Mouse (Mus musculus): ENCODE measurements around the gene Mpv17. TPM values are rescaled to one million over a fixed set of nuclear protein-coding genes. Genes with fewer than 3 reads are reported as not detected.
A peak's percentile ranks its signal among the peaks of the same experiment; 100 is the strongest.

Gene Mpv17
- polyA plus RNA-seq, 1 experiment, result 55.8 TPM

- no peaks in the 10 kb centered on the region for H3K36me3 ChIP-seq (ENCODE audit: control insufficient read depth, insufficient read depth, low read length)
- H3K27ac ChIP-seq (ENCODE audit: control insufficient read depth, insufficient read depth, low read length), result no peak overlapping the region
- H3K4me3 ChIP-seq (ENCODE audit: control insufficient read depth, insufficient read depth, low read length), result peak overlapping the region; percentile 34
- DNase-seq, result peak; percentile 40
- peaks cover 31% of the 10 kb centered on the region for H3K4me1 ChIP-seq (replicated peaks; ENCODE audit: control insufficient read depth, insufficient read depth, low read length)
- WGBS, result 1% methylated on average over 59 of the region's 59 CpGs
- peaks cover 30% of the 10 kb centered on the region for H3K27me3 ChIP-seq (ENCODE audit: control insufficient read depth, insufficient read depth, low read length)
- TF ChIP-seq POLR2A (IDR thresholded peaks at IDR 0.05; ENCODE audit: control insufficient read depth, extremely low read depth, insufficient read depth, low read length, poor library complexity), result no peak
- no peak for TF ChIP-seq CTCF (IDR thresholded peaks at IDR 0.05; ENCODE audit: borderline replicate concordance, control insufficient read depth, extremely low read depth, insufficient read depth, low read length, poor library complexity)
Measured at GRCm38 (mm10) chr5:31094799-31095691, 59.0 kb downstream of the Mpv17 start.

DNA sequence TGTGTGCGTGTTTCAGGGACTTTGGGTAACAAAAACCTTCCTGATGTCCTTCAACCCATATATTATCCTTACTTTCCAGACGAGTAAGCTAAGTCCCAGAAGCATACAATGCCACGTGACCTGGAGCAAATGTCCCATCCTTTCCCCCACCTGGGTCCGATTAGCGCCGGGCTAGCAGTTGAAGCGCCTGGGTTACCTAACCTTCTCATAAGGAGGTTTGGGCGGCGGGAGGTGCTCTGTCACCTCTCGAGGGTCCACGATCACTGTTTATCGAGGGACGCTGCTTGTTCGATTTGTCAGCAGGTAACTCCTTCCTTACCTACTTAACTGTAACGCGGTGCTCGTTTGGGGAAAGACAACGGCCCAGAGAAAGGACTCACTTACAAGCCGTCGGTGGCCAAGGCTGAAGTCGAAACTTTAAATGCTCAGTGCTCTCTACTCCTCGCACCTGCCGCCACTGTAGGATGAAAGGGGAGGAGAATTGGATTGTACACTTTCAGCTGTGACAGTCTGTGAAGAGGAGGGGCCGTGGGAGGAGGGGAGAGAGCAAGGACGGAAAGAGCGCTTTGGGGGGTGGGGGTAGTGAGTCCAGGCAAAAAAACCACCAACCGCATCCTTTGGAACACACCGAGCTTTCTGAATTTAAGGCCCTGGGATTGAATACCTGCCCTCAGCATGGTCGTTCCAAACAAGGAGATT is 59.8 kb downstream of the Mpv17 start:
- DNase-seq, result peak; percentile 35
- WGBS, result 3% methylated on average over 29 of the region's 29 CpGs
- no peaks in the 10 kb centered on the region for H3K36me3 ChIP-seq (ENCODE audit: control insufficient read depth, insufficient read depth, low read length)
- H3K4me3 ChIP-seq (ENCODE audit: control insufficient read depth, insufficient read depth, low read length), result peak overlapping the region; percentile 34
- peaks cover 30% of the 10 kb centered on the region for H3K27me3 ChIP-seq (ENCODE audit: control insufficient read depth, insufficient read depth, low read length)
- peaks cover 31% of the 10 kb centered on the region for H3K4me1 ChIP-seq (replicated peaks; ENCODE audit: control insufficient read depth, insufficient read depth, low read length)
- TF ChIP-seq POLR2A (IDR thresholded peaks at IDR 0.05; ENCODE audit: control insufficient read depth, extremely low read depth, insufficient read depth, low read length, poor library complexity), result no peak
- TF ChIP-seq CTCF (IDR thresholded peaks at IDR 0.05; ENCODE audit: borderline replicate concordance, control insufficient read depth, extremely low read depth, insufficient read depth, low read length, poor library complexity), result no peak
- no peak overlapping the region for H3K27ac ChIP-seq (ENCODE audit: control insufficient read depth, insufficient read depth, low read length)

- H3K27me3 ChIP-seq (ENCODE audit: control insufficient read depth, insufficient read depth, low read length), result peaks cover 30% of the 10 kb centered on the region
- no peak for TF ChIP-seq POLR2A (IDR thresholded peaks at IDR 0.05; ENCODE audit: control insufficient read depth, extremely low read depth, insufficient read depth, low read length, poor library complexity)
- TF ChIP-seq CTCF (IDR thresholded peaks at IDR 0.05; ENCODE audit: borderline replicate concordance, control insufficient read depth, extremely low read depth, insufficient read depth, low read length, poor library complexity), result no peak
- peak overlapping the region; percentile 39 for H3K4me3 ChIP-seq (ENCODE audit: control insufficient read depth, insufficient read depth, low read length)
- H3K36me3 ChIP-seq (ENCODE audit: control insufficient read depth, insufficient read depth, low read length), result no peaks in the 10 kb centered on the region
- H3K4me1 ChIP-seq (replicated peaks; ENCODE audit: control insufficient read depth, insufficient read depth, low read length), result peaks cover 31% of the 10 kb centered on the region
- peak; percentile 57 for DNase-seq
- 3% methylated on average over 51 of the region's 54 CpGs for WGBS
- no peak overlapping the region for H3K27ac ChIP-seq (ENCODE audit: control insufficient read depth, insufficient read depth, low read length)
Measured at GRCm38 (mm10) chr5:31093151-31094041, 60.7 kb downstream of the Mpv17 start.

- WGBS, result 8% methylated on average over 52 of the region's 53 CpGs
- DNase-seq, result no peak
- no peak overlapping the region for H3K27ac ChIP-seq (ENCODE audit: control insufficient read depth, insufficient read depth, low read length)
- TF ChIP-seq CTCF (IDR thresholded peaks at IDR 0.05; ENCODE audit: borderline replicate concordance, control insufficient read depth, extremely low read depth, insufficient read depth, low read length, poor library complexity), result no peak
- no peak for TF ChIP-seq POLR2A (IDR thresholded peaks at IDR 0.05; ENCODE audit: control insufficient read depth, extremely low read depth, insufficient read depth, low read length, poor library complexity)
- H3K4me3 ChIP-seq (ENCODE audit: control insufficient read depth, insufficient read depth, low read length), result no peak overlapping the region
- H3K36me3 ChIP-seq (ENCODE audit: control insufficient read depth, insufficient read depth, low read length), result no peaks in the 10 kb centered on the region
- peaks cover 30% of the 10 kb centered on the region for H3K27me3 ChIP-seq (ENCODE audit: control insufficient read depth, insufficient read depth, low read length)
- peaks cover 31% of the 10 kb centered on the region for H3K4me1 ChIP-seq (replicated peaks; ENCODE audit: control insufficient read depth, insufficient read depth, low read length)
Measured at GRCm38 (mm10) chr5:31092231-31092975, 61.6 kb downstream of the Mpv17 start.

Other genes starting within 250 kb of the Mpv17 start
- 192 and 239 TPM in 2 replicates for gene Ost4, start 246.5 kb downstream of the Mpv17 start, polyA plus RNA-seq (2012; rRNA removed)
- 44.6 and 57.5 TPM in 2 replicates for gene Emilin1, start 240.8 kb downstream of the Mpv17 start, polyA plus RNA-seq (2012; rRNA removed)
- gene Khk, start 232.8 kb downstream of the Mpv17 start, polyA plus RNA-seq (2012; rRNA removed), result 28.3 and 32.0 TPM in 2 replicates
- 0.31 and 0.70 TPM in 2 replicates for gene Cgref1, start 208.7 kb downstream of the Mpv17 start, polyA plus RNA-seq (2012; rRNA removed)
- 401 and 419 TPM in 2 replicates for gene Preb, start 193.9 kb downstream of the Mpv17 start, polyA plus RNA-seq (2012; rRNA removed)
- gene Tcf23, start 185.6 kb downstream of the Mpv17 start, polyA plus RNA-seq (2012; rRNA removed), result 0.06 and 0.18 TPM in 2 replicates
- 52.0 and 67.0 TPM in 2 replicates for gene Atraid, start 105.9 kb downstream of the Mpv17 start, polyA plus RNA-seq (2012; rRNA removed)
- gene Slc5a6, start 105.3 kb downstream of the Mpv17 start, polyA plus RNA-seq (2012; rRNA removed), result 35.1 and 37.3 TPM in 2 replicates
- gene Cad, start 99.5 kb downstream of the Mpv17 start, polyA plus RNA-seq (2012; rRNA removed), result 59.8 and 80.9 TPM in 2 replicates
- gene Dnajc5g, start 48.0 kb downstream of the Mpv17 start, polyA plus RNA-seq (2012; rRNA removed), result not detected in 2 replicates
- 0.48 and 0.77 TPM in 2 replicates for gene Slc30a3, start 46.0 kb downstream of the Mpv17 start, polyA plus RNA-seq (2012; rRNA removed)
- 0.92 and 9.3 TPM in 2 replicates for gene Trim54, start 37.5 kb downstream of the Mpv17 start, polyA plus RNA-seq (2012; rRNA removed)
- gene Ucn, start 15.4 kb downstream of the Mpv17 start, polyA plus RNA-seq (2012; rRNA removed), result not detected in 2 replicates
- 3.5 and 4.7 TPM in 2 replicates for gene Gm29609, start 25.7 kb upstream of the Mpv17 start, polyA plus RNA-seq (2012; rRNA removed)
- 112 and 113 TPM in 2 replicates for gene Gtf3c2, start 25.9 kb upstream of the Mpv17 start, polyA plus RNA-seq (2012; rRNA removed)
- 127 and 134 TPM in 2 replicates for gene Snx17, start 39.0 kb upstream of the Mpv17 start, polyA plus RNA-seq (2012; rRNA removed)
- gene Eif2b4, start 39.2 kb upstream of the Mpv17 start, polyA plus RNA-seq (2012; rRNA removed), result 74.5 and 88.0 TPM in 2 replicates
- 88.5 and 90.3 TPM in 2 replicates for gene Zfp513, start 48.1 kb upstream of the Mpv17 start, polyA plus RNA-seq (2012; rRNA removed)
- gene Ppm1g, start 66.4 kb upstream of the Mpv17 start, polyA plus RNA-seq (2012; rRNA removed), result 122 and 168 TPM in 2 replicates
- 261 and 301 TPM in 2 replicates for gene Nrbp1, start 86.6 kb upstream of the Mpv17 start, polyA plus RNA-seq (2012; rRNA removed)
- gene Gm9970, start 87.0 kb upstream of the Mpv17 start, polyA plus RNA-seq (2012; rRNA removed), result 0.29 and 0.69 TPM in 2 replicates
- 48.1 and 56.2 TPM in 2 replicates for gene Krtcap3, start 97.4 kb upstream of the Mpv17 start, polyA plus RNA-seq (2012; rRNA removed)
- gene Ift172, start 136.9 kb upstream of the Mpv17 start, polyA plus RNA-seq (2012; rRNA removed), result 19.1 and 21.6 TPM in 2 replicates
- 1.8 and 2.4 TPM in 2 replicates for gene Fndc4, start 141.8 kb upstream of the Mpv17 start, polyA plus RNA-seq (2012; rRNA removed)
- 0.05 and 0.64 TPM in 2 replicates for gene Gckr, start 143.2 kb upstream of the Mpv17 start, polyA plus RNA-seq (2012; rRNA removed)